Mouse (Mus musculus) spleen, postnatal 4 days (tissue): ENCODE data around the gene Cgref1.

Experiments used
- DNase-seq, 2 experiments: peaks; one replicate each; pipeline ENCODE4 v3.0.0; 2022; ENCODE audit warnings: low spot score in 2 of 2

Gene Cgref1

DNA sequence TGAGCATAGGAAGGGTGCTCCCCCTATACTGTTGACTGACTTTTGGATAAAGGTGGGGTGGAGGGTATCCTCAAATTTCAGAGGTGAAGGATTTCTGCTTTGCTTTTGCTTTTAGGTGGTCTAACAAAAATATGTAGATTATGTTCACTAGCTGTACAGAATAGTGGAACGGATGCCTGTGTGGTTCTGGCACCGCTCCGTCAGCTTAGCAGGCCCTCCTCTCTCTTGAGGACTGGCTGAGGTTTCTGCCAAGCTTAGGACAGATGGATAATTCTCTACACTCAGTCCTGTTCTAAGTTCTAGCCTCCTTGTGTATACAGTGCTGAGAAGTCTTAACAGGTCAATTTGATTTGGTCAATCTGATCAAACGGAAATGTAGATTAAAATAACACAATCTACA is 5.1 kb upstream of the Cgref1 start:
- no peak for DNase-seq

DNA sequence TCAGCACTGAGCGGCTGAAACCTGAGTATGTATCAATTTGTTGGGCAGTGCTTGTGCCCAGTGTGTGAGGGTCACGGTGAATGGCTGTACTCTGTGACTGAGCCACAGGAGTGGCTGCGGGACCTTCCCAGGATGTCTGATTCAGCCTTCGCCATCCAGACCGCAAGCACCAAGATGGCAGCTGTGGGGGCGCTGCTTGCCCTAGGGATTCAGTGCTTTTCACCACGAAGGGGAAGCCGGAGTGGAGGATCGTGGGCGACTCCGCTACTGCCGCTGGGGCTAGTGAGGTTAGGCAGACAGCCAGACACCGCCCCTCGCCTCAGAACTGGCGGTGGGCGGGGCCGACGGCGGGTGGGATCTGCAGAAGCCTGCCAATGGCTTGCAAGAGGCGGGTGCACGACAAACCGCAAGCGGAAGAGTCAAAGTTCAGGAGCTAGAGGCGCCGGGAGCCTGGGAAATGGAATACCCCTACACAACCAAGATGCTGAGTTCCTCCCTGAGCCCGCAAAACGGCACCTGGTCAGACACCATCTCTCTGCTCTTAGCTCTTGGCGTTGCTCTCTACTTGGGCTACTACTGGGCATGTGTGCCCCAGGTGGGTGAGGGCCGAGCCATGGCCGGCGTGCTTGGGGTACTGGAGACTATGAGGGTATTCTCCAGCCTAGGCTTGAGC is 4.4 kb upstream of the Cgref1 start:
- DNase-seq: peak; percentile 89 to 92

DNA sequence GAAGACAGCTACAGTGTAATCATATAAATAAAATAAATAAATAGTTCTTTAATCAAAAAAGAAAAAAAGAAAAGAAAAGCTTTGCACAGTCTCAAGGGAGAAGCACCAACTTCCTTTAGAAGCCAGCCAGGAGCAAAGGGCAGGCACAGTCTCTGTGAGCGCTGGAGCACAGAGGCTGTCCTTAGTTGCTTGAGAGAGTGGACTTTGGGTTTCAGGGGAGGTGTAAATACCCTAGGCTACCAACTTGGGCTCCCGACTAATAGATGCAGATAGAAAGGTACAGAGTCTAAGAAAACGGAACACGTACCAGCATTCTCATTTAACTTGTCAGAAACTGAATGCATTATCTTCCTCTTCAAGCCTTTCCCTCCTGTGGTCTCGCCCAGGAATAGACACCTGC is 3.2 kb upstream of the Cgref1 start:
- DNase-seq: no peak

DNA sequence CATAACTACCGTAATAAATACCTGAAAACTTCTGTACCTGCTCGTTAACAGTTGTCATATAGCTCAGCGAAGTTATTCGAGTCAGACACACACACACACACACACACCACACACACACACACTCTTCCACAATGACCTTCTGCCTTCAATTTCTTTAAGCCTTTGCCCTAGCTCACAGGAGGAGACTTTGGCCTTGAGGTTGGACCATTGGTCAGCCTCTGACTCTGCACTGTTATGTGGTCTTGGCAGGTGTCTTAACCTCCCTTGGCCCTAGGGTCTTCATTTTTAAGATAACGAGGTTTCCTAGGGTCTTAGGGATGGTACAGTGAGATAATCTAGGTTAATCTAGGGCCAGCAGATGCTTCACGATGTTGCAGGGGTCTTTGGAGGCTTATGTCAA is 1.0 kb downstream of the Cgref1 start:
- DNase-seq: no peak

DNA sequence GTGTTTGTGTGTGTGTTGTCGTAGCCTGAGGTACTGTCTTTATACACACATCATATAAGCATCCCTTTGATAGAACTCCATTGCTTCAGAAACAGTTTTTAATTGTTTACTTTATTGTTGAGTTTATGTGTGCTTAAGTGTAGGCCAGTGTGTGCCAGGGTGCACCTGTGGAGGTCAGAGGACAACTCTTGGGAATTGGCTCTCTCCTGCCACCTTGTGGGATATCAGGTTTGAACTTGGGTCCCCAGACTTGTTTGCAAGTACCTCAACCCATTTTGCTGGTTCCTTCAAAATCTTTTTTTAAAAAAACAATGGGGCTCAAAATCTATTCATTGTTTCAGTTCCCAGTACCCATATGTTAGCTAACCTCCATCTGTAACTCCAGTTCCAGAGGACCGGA is 2.4 kb downstream of the Cgref1 start:
- no peak for DNase-seq

DNA sequence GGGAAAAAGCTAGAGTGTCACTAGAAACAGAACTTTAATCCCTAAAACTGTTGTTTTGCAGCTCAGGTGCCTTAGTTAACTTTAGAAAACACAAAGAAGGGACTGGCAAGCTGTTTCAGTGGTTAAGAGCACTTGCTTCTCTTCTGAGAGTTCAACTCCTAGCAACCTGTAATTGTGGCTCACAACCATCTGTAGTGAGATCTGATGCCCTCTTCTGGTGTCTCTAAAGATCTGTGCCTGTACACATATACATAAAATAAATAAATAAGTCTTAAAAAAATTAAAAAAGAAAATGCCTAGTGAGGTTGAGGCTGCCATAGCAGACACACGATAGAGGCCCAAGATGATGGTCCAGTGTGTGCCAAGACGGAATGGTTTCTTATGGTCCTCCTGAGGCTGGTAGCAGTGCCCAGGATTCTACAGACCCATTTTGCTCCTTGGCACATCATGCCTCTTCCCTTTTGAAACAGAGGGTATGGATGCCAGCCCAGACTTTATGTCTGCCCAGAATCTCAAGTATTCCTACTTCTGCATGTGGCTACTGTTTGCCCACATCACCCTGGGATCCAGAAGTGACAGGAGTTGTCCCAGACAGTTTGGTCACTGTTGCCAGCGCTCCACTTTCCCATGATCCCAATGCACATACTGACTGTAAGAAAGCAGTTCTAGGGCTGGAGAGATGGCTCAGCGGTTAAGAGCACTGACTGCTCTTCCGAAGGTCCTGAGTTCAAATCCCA is 10.5 kb downstream of the Cgref1 start:
- DNase-seq: no peak

DNA sequence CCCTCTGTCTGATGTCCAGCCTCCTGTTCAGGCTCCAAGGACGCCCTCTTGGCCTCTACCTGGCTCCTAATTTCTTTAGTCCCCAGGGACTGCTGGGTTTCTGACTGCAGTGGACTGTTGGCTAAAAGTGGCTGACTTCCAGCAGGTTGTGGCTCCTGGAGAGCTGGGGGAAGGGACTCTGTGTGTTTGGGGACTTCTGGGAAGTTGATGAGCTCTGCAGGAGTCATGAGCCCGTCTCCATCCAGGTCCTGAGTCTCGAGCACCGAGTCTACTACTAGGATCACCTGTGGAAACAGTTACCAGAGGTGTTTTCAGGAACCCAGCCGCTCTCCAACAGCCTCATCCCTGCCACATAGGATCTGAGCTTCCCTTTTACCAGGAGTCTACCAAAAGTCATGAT is 11.7 kb downstream of the Cgref1 start:
- peak in 1 of 2 experiments; percentile 53 for DNase-seq

DNA sequence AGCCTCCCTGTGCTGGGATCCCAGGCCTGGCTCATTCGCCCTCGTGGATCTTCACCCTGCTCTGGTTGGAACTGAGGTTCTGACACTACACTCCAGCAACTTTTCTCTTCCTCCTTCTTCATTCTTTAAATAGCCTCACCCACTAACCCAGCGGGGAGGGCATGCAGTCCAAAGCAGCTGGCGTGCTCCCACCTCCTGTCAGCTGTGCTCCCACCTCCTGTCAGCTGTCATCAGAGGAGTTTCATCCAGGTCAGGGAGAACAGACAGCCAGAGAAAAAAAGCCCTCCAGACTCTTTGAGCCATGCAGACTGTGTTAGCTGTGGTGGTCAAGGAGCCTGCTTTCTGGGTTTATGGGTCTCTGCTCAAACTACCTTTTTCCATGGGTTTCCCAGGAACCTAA is 14.0 kb downstream of the Cgref1 start:
- no peak for DNase-seq

DNA sequence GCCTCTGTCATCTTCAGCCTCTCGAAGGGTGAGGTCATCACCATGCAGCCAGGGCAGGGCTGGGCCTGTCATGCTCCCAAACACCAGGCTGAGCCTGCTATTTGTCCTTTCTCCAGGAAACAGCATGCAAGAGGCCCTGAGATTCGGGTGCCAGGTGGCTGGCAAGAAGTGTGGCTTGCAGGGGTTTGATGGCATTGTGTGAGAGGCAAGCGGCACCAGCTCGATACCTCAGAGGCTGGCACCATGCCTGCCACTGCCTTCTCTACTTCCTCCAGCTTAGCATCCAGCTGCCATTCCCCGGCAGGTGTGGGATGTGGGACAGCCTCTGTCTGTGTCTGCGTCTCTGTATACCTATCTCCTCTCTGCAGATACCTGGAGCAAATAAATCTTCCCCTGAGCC is 14.5 kb downstream of the Cgref1 start:
- DNase-seq: no peak

DNA sequence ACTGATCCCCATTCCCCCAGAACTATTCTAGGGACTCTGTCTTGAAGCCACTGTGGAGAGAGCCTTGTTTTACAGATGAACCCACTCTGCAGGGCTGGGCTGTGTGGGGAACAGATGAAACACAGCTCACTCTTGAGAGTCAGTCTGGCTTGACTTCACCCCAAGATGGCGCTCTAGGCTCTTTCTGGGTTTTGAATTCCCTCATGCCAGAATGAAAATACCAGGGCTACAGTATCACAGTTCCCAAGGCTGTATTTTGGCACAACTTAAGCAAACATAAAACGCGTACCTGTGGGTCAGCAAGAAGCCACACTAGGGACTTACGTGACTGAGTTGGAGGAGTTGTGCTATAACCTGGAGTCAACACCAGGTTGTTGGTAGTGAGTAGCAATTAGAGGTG is 15.3 kb downstream of the Cgref1 start:
- peak; percentile 50 to 77 for DNase-seq

DNA sequence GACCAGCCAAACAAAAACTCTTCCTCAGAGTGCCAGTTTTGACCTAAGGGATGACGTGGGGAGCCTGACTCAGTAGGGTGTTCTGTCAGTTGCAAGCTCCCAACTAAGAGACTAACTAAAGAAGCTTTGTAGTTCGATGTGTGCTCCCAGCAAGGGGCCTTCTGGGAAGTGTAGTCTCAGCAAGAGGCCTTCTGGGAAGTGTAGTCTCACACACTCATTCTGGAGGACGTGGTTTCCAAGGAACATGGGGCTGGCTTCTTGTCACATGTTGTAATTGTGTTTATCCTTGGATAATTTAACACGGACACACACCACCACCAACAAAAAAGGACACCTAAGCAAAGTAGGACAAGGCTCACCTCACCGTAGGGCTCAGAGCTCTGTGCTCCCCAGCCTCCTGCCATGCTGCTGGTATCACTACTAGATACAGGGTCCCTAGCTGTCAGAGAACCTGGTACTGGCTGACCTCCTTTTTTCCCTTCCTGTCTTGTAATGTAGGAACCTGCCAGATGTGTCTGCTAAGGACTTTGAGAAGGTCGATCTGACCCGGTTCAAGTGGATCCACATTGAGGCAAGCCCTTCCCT is 17.4 kb downstream of the Cgref1 start:
- DNase-seq: no peak

DNA sequence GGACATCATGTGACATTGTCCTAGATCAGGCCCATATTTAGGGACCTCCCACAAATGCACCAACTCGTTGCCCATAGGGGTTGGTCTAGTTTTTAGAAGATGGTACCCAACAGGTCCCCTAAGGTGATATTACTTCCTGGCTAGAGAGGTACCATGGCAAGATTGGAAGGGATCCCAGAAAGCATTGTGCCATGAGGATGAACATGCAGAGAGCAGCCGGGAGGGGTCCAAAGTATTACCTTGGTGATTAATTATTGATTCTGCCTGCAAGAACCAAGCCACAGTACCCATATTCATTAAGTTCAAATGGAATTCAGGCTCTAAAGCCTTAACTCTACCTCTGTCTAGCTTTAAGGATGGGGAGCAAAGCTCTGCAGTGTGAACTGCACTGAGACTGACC is 19.3 kb downstream of the Cgref1 start:
- no peak for DNase-seq

DNA sequence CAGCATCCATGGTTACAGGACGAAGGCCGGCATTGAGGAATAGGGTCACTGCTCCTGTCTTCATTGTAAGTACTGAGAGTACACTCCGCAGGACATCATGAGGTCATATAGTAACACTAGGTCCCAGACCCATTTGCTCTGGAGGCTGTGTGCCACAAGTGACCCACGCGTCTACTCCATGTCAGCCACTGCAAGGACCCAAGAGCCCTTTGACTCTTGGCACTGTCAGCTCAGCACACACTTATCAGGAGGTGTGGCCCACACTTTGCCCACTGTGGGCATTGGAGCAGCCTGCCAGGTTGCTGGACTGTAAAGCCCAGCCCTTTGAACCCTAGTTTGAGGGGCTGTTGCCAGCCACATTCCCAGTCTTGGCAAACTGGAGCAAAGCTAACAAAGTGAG is 20.2 kb downstream of the Cgref1 start:
- peak in 1 of 2 experiments; percentile 51 for DNase-seq

DNA sequence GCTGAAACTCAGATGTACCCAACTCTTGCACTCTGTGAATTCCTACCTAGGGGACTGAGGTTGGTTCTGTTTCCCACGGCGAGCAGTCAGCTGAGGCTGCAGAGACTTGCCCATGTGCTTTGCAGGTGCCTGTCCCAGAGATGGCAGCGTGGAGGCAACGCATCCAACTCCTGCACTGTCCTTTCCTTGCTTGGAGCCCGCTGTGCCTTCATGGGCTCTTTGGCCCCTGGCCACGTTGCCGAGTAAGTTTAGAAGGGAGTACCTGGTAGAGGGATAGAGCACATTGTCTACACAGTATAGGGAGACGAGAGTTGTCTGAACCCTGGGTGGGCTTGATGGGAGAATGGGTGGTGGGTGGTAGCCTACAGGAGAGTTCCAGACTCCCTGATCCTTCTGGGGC is 20.8 kb downstream of the Cgref1 start:
- peak in 1 of 2 experiments; percentile 58 for DNase-seq

DNA sequence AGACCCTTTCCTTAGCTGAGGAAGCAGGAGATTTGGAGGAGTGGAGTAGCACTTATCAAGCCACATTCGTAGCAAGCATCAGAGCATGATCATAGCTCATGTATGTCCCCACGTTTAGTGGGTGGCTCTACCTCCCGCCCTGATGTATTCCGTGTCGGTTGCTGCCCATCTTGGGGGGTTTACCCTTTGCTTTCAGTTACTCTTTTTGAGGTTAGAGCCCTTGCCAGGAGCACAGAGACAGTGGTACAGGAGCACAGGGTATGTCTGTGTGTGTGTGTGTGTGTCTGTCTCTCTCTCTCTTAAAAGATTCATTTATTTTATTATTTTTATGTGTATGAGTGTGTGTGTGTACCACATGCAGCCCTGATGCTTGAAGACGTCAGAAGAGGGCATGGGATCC is 22.3 kb downstream of the Cgref1 start:
- DNase-seq: no peak

DNA sequence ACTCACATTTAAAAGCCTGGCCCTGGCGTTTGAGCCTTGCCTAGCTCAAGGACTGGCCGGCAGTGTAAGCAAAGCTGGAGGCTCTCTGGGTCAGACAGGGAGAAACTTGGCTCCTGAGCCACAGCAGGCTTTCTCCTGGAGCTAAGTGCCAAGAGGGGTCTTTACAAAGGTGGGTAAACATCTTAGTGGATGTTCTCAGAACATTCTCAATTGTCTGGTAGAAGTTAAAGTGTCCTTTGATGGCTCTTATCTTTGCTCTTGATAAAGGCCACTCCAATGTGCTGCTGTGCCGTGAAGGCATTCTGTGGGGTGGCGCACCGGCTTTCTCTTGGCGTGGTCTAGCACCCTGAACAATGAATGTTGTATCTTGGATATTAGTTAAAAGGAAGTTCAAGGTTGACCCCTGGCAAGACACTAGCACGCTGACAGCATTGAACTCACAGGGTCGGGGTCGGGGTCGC is 22.8 kb downstream of the Cgref1 start:
- no peak for DNase-seq

DNA sequence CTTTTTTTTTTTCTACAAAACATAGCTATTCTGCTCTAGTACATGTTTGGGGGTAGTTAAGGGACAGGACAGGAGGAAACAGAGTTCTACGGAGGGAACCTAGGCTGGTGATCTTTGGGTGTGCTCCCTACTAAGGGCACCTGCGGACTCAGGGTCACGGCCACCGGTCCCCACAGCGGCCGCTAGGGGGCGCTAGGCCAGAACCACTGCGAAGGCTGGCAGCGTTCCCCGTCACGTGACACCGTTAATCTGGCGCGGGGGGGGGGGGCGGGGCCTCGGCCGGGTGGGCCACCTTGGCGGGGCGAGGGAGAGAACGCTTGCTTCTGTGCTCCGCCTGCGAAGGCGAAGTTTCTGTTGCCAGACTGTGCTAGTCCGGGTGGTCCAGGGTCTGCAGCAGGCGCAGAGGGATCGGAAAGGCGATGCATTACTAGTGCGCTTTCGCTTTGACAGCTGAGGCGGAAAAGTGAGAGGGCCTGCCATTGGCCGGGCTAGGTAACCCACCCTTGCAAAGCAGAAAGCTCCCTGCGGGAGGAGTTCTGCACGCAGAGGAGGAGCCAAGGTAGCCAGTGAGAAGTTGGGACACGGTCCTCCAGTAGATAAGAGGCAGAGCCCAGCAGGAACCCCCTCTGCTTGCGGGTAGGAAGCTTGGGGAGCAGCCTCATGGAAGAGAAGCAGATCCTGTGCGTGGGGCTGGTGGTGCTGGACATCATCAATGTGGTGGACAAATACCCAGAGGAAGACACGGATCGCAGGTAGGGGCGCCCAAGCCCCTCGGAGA is 23.9 kb downstream of the Cgref1 start, which contains the start of gene Khk:
TSS of gene Khk (plus strand) at position 176 of the 778 bp plus-strand sequence.
- DNase-seq: peak; percentile 95 to 100

DNA sequence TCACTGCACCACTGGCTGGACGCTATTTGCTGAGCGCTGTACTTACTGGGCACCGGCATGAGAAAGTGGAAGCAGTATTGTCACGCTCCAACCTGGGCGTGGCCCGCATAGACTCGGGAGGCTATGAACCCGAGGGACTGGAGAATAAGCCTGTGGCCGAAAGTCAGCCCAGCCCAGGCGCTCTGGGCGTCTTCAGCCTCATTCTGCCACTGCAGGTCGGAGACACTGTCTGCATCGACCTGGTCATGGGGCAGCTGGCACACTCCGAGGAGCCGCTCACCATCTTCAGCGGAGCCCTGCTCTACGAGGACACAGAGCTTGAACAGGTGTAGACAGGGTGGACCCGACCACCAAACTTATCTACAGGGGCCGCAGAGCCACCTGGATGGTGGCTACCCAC is 24.8 kb downstream of the Cgref1 start:
- DNase-seq: no peak

DNA sequence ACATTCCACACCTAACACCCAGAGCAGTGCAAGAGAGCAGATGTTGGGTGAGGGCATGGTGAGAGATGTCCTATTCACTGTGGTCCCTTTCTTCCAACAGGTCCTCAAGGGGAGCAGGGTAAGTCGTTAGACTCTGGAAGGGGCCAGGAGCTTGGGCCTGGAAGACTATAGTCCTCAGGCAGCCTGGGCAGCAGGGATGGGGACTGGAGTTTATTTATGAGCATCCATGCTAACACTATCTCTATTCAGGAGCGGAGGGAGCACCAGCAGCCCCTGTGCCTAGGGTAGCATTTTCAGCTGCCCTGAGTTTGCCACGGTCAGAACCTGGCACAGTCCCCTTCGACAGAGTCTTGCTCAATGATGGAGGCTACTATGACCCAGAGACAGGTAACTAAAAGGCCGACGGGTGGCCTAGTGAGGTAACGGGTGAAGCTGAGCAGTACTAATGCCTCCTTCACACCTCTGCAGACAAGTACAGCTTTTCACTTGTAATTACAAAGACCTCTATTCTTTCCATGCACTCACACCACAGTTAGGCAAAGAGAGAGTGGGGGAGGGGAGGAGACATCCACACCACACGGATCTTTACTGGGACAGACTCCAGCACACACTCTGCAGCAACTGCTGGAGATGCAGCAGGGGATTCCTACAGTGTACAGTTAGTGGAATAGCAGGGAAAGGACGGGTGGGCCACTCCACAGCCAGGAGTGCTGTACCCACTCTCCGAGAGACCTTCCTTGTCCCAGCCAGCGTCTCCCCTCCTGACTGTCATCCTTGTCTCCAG is 25.4 kb downstream of the Cgref1 start:
- DNase-seq: no peak

DNA sequence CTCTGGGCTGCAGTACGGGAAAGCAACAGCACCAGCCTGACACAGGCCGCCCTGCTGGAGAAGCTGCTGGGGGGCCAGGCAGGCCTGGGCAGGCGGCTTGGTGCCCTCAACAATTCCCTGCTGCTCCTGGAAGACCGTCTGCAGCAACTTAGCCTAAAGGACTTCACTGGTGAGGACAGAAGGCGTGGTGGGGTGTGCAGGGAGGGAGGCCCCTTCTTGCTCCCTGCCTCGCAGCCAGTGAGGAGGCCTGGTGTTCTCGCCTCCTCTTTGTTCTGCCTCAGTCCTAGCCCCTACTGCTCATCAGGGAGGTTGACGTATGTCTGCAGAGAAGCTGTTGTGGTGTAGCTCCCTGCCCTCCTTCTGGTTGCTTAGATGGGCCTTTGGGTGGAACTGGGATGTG is 26.7 kb downstream of the Cgref1 start:
- DNase-seq: no peak

DNA sequence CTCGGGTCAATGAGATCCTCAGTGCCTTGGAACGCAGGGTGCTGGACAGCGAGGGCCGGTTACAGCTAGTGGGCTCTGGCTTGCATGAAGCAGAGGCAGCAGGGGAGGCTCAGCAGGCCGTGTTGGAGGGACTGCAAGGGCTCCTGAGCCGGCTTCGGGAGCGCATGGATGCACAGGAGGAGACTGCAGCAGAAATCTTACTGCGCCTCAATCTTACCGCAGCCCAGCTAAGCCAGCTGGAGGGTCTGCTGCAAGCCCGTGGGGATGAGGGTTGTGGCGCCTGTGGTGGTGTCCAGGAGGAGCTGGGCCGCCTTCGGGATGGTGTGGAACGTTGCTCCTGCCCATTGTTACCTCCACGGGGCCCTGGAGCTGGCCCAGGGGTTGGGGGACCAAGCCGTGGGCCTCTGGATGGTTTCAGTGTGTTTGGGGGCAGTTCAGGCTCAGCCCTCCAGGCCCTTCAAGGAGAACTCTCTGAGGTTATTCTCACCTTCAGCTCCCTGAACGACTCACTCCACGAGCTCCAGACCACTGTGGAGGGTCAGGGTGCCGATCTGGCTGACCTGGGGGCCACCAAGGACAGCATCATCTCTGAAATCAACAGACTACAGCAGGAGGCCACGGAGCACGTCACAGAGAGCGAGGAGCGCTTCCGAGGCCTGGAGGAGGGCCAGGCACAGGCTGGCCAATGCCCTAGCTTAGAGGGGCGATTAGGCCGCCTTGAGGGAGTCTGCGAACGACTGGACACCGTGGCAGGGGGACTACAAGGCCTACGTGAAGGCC is 27.3 kb downstream of the Cgref1 start:
- no peak for DNase-seq
